Mouse (Mus musculus) E14TG2a.4 (cell line): Measurements from ENCODE around the gene Gm20388.
"Not testable (repeated sequence)": the region's sequence is repeated elsewhere in the genome, so short reads cannot be mapped to it uniquely, and the experiment has no call there.

Experiments used
- H3K27me3 ChIP-seq: 2 replicates; pipeline ENCODE4 v1.6.1; 2014; ENCODE audit warnings: low read length, control low read depth; ENCODE audit not compliant: insufficient read depth
- H3K36me3 ChIP-seq: 2 replicates; pipeline ENCODE4 v1.6.1; 2014; ENCODE audit warnings: low read length, control low read depth; ENCODE audit not compliant: insufficient read depth
- H3K4me1 ChIP-seq: replicated peaks from 2 replicates; pipeline ENCODE4 v1.6.1; 2014; ENCODE audit warnings: low read depth, low read length, control low read depth
- H3K4me3 ChIP-seq: replicated peaks from 2 replicates; pipeline ENCODE4 v1.5.1; 2014; ENCODE audit warnings: mild to moderate bottlenecking, low read length
- H3K9me3 ChIP-seq: 2 replicates; pipeline ENCODE4 v1.6.1; 2014; ENCODE audit warnings: low read length, control low read depth
- CTCF ChIP-seq: conservative IDR thresholded peaks from 2 replicates; pipeline ENCODE4 v1.5.1; 2014; ENCODE audit warnings: low read length
- NANOG ChIP-seq: IDR thresholded peaks from 2 replicates; pipeline ENCODE4 v1.6.1; 2014; ENCODE audit warnings: borderline replicate concordance, low read length, mixed read lengths
- POU5F1 ChIP-seq: IDR thresholded peaks from 2 replicates; pipeline ENCODE4 v1.6.1; 2014; ENCODE audit warnings: low read length, borderline replicate concordance

Gene Gm20388

GRCm38 (mm10) chr8:123948942-123949685 is 4038.5 kb downstream of the Gm20388 start, which contains the start of gene Nup133:
Nup133 (minus strand) TSS chr8:123949265.
- TF ChIP-seq POU5F1 (no peak), NANOG (no peak), CTCF (no peak)
- Histone ChIP-seq H3K4me1 (peaks cover 25% of the 10 kb centered on the region), H3K4me3 (peak within 1 kb of the TSS; percentile 99), H3K36me3 (peaks cover 44% of the 10 kb centered on the region), H3K9me3 (no peaks in the 10 kb centered on the region), H3K27me3 (no peaks in the 10 kb centered on the region)

- peaks cover 45% of the 10 kb centered on the region for H3K36me3 ChIP-seq
- H3K9me3 ChIP-seq = no peaks in the 10 kb centered on the region
- peaks cover 25% of the 10 kb centered on the region for H3K4me1 ChIP-seq
- H3K27me3 ChIP-seq = no peaks in the 10 kb centered on the region
- no peak for TF ChIP-seq POU5F1
- peak overlapping the region; percentile 99 for H3K4me3 ChIP-seq
Measured at GRCm38 (mm10) chr8:123949686-123949986, 4039.0 kb downstream of the Gm20388 start.

GRCm38 (mm10) chr8:123950077-123950802 is 4039.6 kb downstream of the Gm20388 start:
- Histone ChIP-seq H3K36me3 (peaks cover 40% of the 10 kb centered on the region), H3K4me1 (peaks cover 25% of the 10 kb centered on the region), H3K4me3 (peak overlapping the region; percentile 99), H3K9me3 (no peaks in the 10 kb centered on the region), H3K27me3 (no peaks in the 10 kb centered on the region)
- TF ChIP-seq NANOG (no peak), CTCF (peak; percentile 81)

GRCm38 (mm10) chr8:123953686-123954085 is 4043.0 kb downstream of the Gm20388 start:
- Histone ChIP-seq H3K27me3 (no peaks in the 10 kb centered on the region), H3K36me3 (peaks cover 39% of the 10 kb centered on the region), H3K9me3 (no peaks in the 10 kb centered on the region), H3K4me3 (no peak overlapping the region), H3K4me1 (peaks cover 28% of the 10 kb centered on the region)
- TF ChIP-seq NANOG (no peak), POU5F1 (no peak)

GRCm38 (mm10) chr8:123954246-123954645 is 4043.6 kb downstream of the Gm20388 start:
- Histone ChIP-seq H3K36me3 (peaks cover 42% of the 10 kb centered on the region), H3K9me3 (no peaks in the 10 kb centered on the region), H3K4me1 (peaks cover 30% of the 10 kb centered on the region), H3K27me3 (no peaks in the 10 kb centered on the region), H3K4me3 (no peak overlapping the region)
- no peak for TF ChIP-seq CTCF
- TF ChIP-seq POU5F1 = no peak
- no peak for TF ChIP-seq NANOG

- peaks cover 15% of the 10 kb centered on the region for H3K4me1 ChIP-seq
- TF ChIP-seq NANOG = no peak
- no peak for TF ChIP-seq CTCF
- no peak for TF ChIP-seq POU5F1
- no peaks in the 10 kb centered on the region for H3K9me3 ChIP-seq
- H3K36me3 ChIP-seq = peaks cover 68% of the 10 kb centered on the region
- H3K27me3 ChIP-seq = no peaks in the 10 kb centered on the region
- H3K4me3 ChIP-seq = no peak overlapping the region
Measured at GRCm38 (mm10) chr8:123958130-123958529, 4047.5 kb downstream of the Gm20388 start.

GRCm38 (mm10) chr8:123959473-123959872 is 4048.8 kb downstream of the Gm20388 start:
- Histone ChIP-seq H3K4me1 (peaks cover 15% of the 10 kb centered on the region), H3K9me3 (no peaks in the 10 kb centered on the region), H3K36me3 (peaks cover 63% of the 10 kb centered on the region), H3K27me3 (no peaks in the 10 kb centered on the region), H3K4me3 (no peak overlapping the region)
- TF ChIP-seq NANOG (no peak), CTCF (no peak)

GRCm38 (mm10) chr8:123960056-123960455 is 4049.4 kb downstream of the Gm20388 start:
- Histone ChIP-seq H3K4me3 (no peak overlapping the region), H3K27me3 (no peaks in the 10 kb centered on the region), H3K4me1 (peaks cover 15% of the 10 kb centered on the region), H3K9me3 (no peaks in the 10 kb centered on the region), H3K36me3 (peaks cover 65% of the 10 kb centered on the region)
- no peak for TF ChIP-seq POU5F1
- TF ChIP-seq NANOG = no peak
- no peak for TF ChIP-seq CTCF

GRCm38 (mm10) chr8:123960556-123960955 is 4049.9 kb downstream of the Gm20388 start:
- not testable (repeated sequence) for H3K4me3 ChIP-seq, H3K9me3 ChIP-seq, H3K27me3 ChIP-seq
- Histone ChIP-seq H3K36me3 (peaks cover 65% of the 10 kb centered on the region), H3K4me1 (peaks cover 15% of the 10 kb centered on the region)
